Mouse (Mus musculus) olfactory bulb, adult 2 months (tissue): ENCODE results near the gene Smim27. TPM values are rescaled to one million over a fixed set of nuclear protein-coding genes. Genes with fewer than 3 reads are reported as not detected.

Experiments used
- H3K27ac ChIP-seq: fragments of 200-500 bp; 2 replicates; pipeline ENCODE4 v1.5.1; 2012; ENCODE audit warnings: low read depth, low read length; ENCODE audit not compliant: insufficient read depth
- H3K4me1 ChIP-seq: fragments of 200-500 bp; 2 replicates; pipeline ENCODE4 v1.6.1; 2012; ENCODE audit warnings: low read length; ENCODE audit not compliant: control insufficient read depth, insufficient read depth
- H3K4me3 ChIP-seq: fragments of 200-500 bp; 2 replicates; pipeline ENCODE4 v1.5.1; 2012; ENCODE audit warnings: mild to moderate bottlenecking, low read depth, low read length, moderate library complexity; ENCODE audit not compliant: insufficient read depth
- CTCF ChIP-seq: fragments of 200-500 bp; IDR thresholded peaks from 2 replicates; pipeline ENCODE4 v1.5.1; 2012; ENCODE audit warnings: low read depth, mild to moderate bottlenecking, low read length, moderate library complexity; ENCODE audit not compliant: insufficient read depth
- POLR2A ChIP-seq: fragments of 200-500 bp; IDR thresholded peaks from 2 replicates; pipeline ENCODE4 v1.6.1; 2012; ENCODE audit warnings: mild to moderate bottlenecking, low read depth, low read length, moderate library complexity; ENCODE audit not compliant: insufficient read depth
- WGBS: fragments of 180-500 bp; shearing (Covaris S2); methylation state at CpG from one replicate; pipeline ENCODE4 v1.1.7; 2018; 5-methylcytosine and 5-hydroxymethylcytosine counted together
- polyA plus RNA-seq: library from polyadenylated mRNA; stranded (reverse); fragments of >200 nt; gene quantifications from 2 replicates; pipeline ENCODE4 v1.2.4, GENCODE M21; 2012; ENCODE audit warnings: low replicate concordance; ENCODE audit not compliant: missing spikeins, insufficient read depth, insufficient read length

Smim27 gene
- polyA plus RNA-seq, 1 experiment = not detected

GRCm38 (mm10) chr4:40233062-40233664 is 36.2 kb upstream of the Smim27 start:
- TF ChIP-seq POLR2A = no peak
- no peak for TF ChIP-seq CTCF
- WGBS = 92% methylated on average over 7 of the region's 7 CpGs

GRCm38 (mm10) chr4:40234256-40234655 is 35.1 kb upstream of the Smim27 start:
- H3K4me3 ChIP-seq = no peak overlapping the region
- peaks cover 5% of the 10 kb centered on the region for H3K4me1 ChIP-seq
- no peak for TF ChIP-seq POLR2A
- no peak for TF ChIP-seq CTCF
- H3K27ac ChIP-seq = no peak overlapping the region
- 80% methylated on average over 6 of the region's 6 CpGs for WGBS

More at GRCm38 (mm10) chr4:40233062-40233664, 36.2 kb upstream of the Smim27 start:
- Histone ChIP-seq H3K27ac (no peak overlapping the region), H3K4me1 (no peaks in the 10 kb centered on the region), H3K4me3 (no peak overlapping the region)

- Histone ChIP-seq H3K4me3 (no peak overlapping the region), H3K27ac (no peak overlapping the region), H3K4me1 (peaks cover 9% of the 10 kb centered on the region)
- 78% methylated on average over 4 of the region's 4 CpGs for WGBS
- no peak for TF ChIP-seq CTCF
- no peak for TF ChIP-seq POLR2A
These were observed 32.5 kb upstream of the Smim27 start for GRCm38 (mm10) chr4:40236829-40237228.

GRCm38 (mm10) chr4:40238483-40239408 is 30.6 kb upstream of the Smim27 start:
- peaks cover 9% of the 10 kb centered on the region for H3K4me1 ChIP-seq
- TF ChIP-seq POLR2A (no peak), CTCF (no peak)

GRCm38 (mm10) chr4:40239409-40240271 is 29.7 kb upstream of the Smim27 start, which contains the start of gene Ddx58:
Ddx58 (minus strand) TSS chr4:40239828.
- no peak within 1 kb of the TSS for H3K27ac ChIP-seq
- 4% methylated on average over 35 of the region's 35 CpGs for WGBS
- TF ChIP-seq CTCF (no peak), POLR2A (no peak)
- peak within 1 kb of the TSS; percentile 63 for H3K4me3 ChIP-seq
- H3K4me1 ChIP-seq = peaks cover 9% of the 10 kb centered on the region

More at GRCm38 (mm10) chr4:40238483-40239408, 30.6 kb upstream of the Smim27 start:
- H3K27ac ChIP-seq = no peak overlapping the region
- WGBS = 4% methylated on average over 17 of the region's 17 CpGs
- peak overlapping the region; percentile 63 for H3K4me3 ChIP-seq

GRCm38 (mm10) chr4:40240272-40240744 is 29.1 kb upstream of the Smim27 start:
- Histone ChIP-seq H3K4me3 (peak overlapping the region; percentile 63), H3K27ac (no peak overlapping the region), H3K4me1 (peaks cover 9% of the 10 kb centered on the region)
- 64% methylated on average over 5 of the region's 5 CpGs for WGBS
- TF ChIP-seq POLR2A (no peak), CTCF (no peak)

- no peak overlapping the region for H3K27ac ChIP-seq
- TF ChIP-seq POLR2A = no peak
- TF ChIP-seq CTCF = no peak
- 60% methylated on average over 6 of the region's 6 CpGs for WGBS
- no peak overlapping the region for H3K4me3 ChIP-seq
- peaks cover 9% of the 10 kb centered on the region for H3K4me1 ChIP-seq
These were observed 27.5 kb upstream of the Smim27 start for GRCm38 (mm10) chr4:40241928-40242327.

GRCm38 (mm10) chr4:40243006-40243405 is 26.4 kb upstream of the Smim27 start:
- H3K4me3 ChIP-seq = no peak overlapping the region
- TF ChIP-seq POLR2A (no peak), CTCF (no peak)
- 79% methylated on average over 4 of the region's 4 CpGs for WGBS

More at GRCm38 (mm10) chr4:40243006-40243405, 26.4 kb upstream of the Smim27 start:
- H3K27ac ChIP-seq = no peak overlapping the region
- H3K4me1 ChIP-seq = peaks cover 9% of the 10 kb centered on the region
